Mouse (Mus musculus): ENCODE data around the gene Utp3.

DNA sequence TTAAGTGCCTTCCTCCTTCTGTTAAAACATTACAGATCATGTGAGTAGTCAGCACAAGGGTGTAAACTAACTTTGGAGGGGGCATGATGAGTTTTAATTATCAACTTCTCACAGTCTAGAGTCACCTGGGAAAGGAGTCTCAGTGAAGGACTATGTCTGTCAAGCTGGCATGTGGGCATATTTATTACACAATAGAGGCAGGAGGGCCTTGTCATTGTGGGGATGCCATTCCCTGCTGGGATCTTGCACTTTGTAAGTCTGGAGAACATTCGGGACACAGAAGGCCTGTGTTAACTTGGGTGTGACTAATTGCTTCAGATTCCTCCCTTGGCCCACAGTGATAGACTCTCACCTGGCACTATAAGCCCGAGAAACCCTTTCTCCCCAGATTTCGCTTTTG lies 15.3 kb downstream of the Utp3 start:
- no peak for TF ChIP-seq CTCF (IDR thresholded peaks at IDR 0.05)
- TF ChIP-seq EP300 (IDR thresholded peaks at IDR 0.05) = no peak

Data from lung, postnatal 0 days (tissue).